Mouse (Mus musculus): ENCODE measurements around the gene Gpr132. TPM values are rescaled to one million over a fixed set of nuclear protein-coding genes. Genes with fewer than 3 reads are reported as not detected.

Gene Gpr132
- total RNA-seq (2014; rRNA removed) (0.09 and 0.47 TPM in 2 replicates), polyA plus RNA-seq (2012; rRNA removed) (0.44 and 0.60 TPM in 2 replicates)

- no peak for DNase-seq (ENCODE audit: extremely low read depth, low read depth, low spot score)
Observed at GRCm38 (mm10) chr12:112868178-112869087, at the start of gene Gpr132. Gene Gpr132 (minus strand): TSS chr12:112868228.

DNA sequence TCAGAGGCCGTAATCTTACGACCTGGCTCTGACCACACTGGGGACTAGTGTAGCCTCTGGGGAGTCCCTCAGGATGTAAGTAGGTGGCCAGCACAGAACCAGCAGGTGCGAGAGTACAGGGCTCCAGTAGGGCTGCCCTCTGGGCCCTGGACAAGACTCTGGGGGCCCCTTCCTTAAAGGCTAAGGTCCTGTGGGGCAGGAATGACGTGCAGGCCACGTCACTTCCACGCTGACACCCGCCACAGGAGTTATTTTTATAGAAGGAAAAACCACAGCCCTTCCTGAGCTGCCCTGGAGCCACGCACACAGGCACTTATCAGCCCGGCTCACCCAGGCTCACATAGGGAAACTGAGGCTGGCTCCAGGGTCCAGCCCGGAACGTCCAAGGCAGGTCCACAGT lies 49.5 kb upstream of the Gpr132 start:
- no peaks in the 10 kb centered on the region for H3K79me2 ChIP-seq (ENCODE audit: control insufficient read depth, insufficient read depth, low read length)
- H3K36me3 ChIP-seq (ENCODE audit: control insufficient read depth, insufficient read depth, low read length), result no peaks in the 10 kb centered on the region
- no peak overlapping the region for H3K27ac ChIP-seq (replicated peaks; ENCODE audit: insufficient read depth, low read depth, low read length)
- no peaks in the 10 kb centered on the region for H3K4me1 ChIP-seq (ENCODE audit: control insufficient read depth, insufficient read depth, low read length)
- H3K9ac ChIP-seq (ENCODE audit: low read depth, low read length), result no peak overlapping the region
- H3K4me3 ChIP-seq (ENCODE audit: insufficient read depth, low read depth, low read length), result no peak overlapping the region
- H3K27me3 ChIP-seq (ENCODE audit: control insufficient read depth, insufficient read depth, low read length), result no peaks in the 10 kb centered on the region
- TF ChIP-seq POLR2A (IDR thresholded peaks at IDR 0.05; ENCODE audit: extremely low read depth, insufficient read depth, low read length) (no peak), CTCF (IDR thresholded peaks at IDR 0.05; ENCODE audit: low read depth, low read length) (no peak)
- WGBS, result 73% methylated on average over 11 of the region's 11 CpGs
- no peak for DNase-seq (ENCODE audit: extremely low read depth, low read depth, low spot score)

More at GRCm38 (mm10) chr12:112868178-112869087, at the start of gene Gpr132:
- TF ChIP-seq POLR2A (IDR thresholded peaks at IDR 0.05; ENCODE audit: extremely low read depth, insufficient read depth, low read length), result no peak
- no peak for TF ChIP-seq CTCF (IDR thresholded peaks at IDR 0.05; ENCODE audit: low read depth, low read length)
- Histone ChIP-seq H3K36me3 (ENCODE audit: control insufficient read depth, insufficient read depth, low read length) (no peaks in the 10 kb centered on the region), H3K79me2 (ENCODE audit: control insufficient read depth, insufficient read depth, low read length) (no peaks in the 10 kb centered on the region), H3K27ac (replicated peaks; ENCODE audit: insufficient read depth, low read depth, low read length) (no peak within 1 kb of the TSS), H3K4me3 (ENCODE audit: insufficient read depth, low read depth, low read length) (no peak within 1 kb of the TSS), H3K9ac (ENCODE audit: low read depth, low read length) (no peak within 1 kb of the TSS), H3K4me1 (ENCODE audit: control insufficient read depth, insufficient read depth, low read length) (no peaks in the 10 kb centered on the region), H3K27me3 (ENCODE audit: control insufficient read depth, insufficient read depth, low read length) (no peaks in the 10 kb centered on the region)
- 68% methylated on average over 13 of the region's 13 CpGs for WGBS

GRCm38 (mm10) chr12:112916698-112917400 lies 48.8 kb upstream of the Gpr132 start:
- no peaks in the 10 kb centered on the region for H3K4me1 ChIP-seq (ENCODE audit: control insufficient read depth, insufficient read depth, low read length)
- H3K4me3 ChIP-seq (ENCODE audit: insufficient read depth, low read depth, low read length), result no peak overlapping the region
- TF ChIP-seq POLR2A (IDR thresholded peaks at IDR 0.05; ENCODE audit: extremely low read depth, insufficient read depth, low read length) (no peak), CTCF (IDR thresholded peaks at IDR 0.05; ENCODE audit: low read depth, low read length) (no peak)
- H3K9ac ChIP-seq (ENCODE audit: low read depth, low read length), result no peak overlapping the region
- no peak for DNase-seq (ENCODE audit: extremely low read depth, low read depth, low spot score)
- no peaks in the 10 kb centered on the region for H3K79me2 ChIP-seq (ENCODE audit: control insufficient read depth, insufficient read depth, low read length)
- H3K27me3 ChIP-seq (ENCODE audit: control insufficient read depth, insufficient read depth, low read length), result no peaks in the 10 kb centered on the region
- WGBS, result 87% methylated on average over 16 of the region's 16 CpGs
- no peaks in the 10 kb centered on the region for H3K36me3 ChIP-seq (ENCODE audit: control insufficient read depth, insufficient read depth, low read length)
- H3K27ac ChIP-seq (replicated peaks; ENCODE audit: insufficient read depth, low read depth, low read length), result no peak overlapping the region

DNA sequence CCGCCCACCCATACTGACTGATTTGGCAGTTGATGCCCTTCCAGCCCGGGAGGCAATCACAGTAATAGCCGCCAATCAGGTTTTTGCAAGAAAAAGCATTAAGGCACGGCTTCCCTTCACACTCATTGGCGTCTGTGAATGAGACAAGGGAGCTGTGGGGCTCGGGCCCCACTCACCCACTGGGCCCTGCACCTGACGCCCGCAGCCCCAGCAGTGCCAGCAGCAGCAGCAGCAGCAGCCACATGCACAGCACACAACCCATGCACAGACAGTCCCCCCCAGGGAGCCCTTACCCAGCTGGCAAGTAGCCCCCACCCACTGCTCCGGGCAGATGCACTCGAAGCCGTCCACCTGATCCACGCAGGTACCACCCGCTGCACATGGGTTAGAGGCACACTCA lies 47.6 kb upstream of the Gpr132 start:
- Histone ChIP-seq H3K9ac (ENCODE audit: low read depth, low read length) (no peak overlapping the region), H3K4me1 (ENCODE audit: control insufficient read depth, insufficient read depth, low read length) (no peaks in the 10 kb centered on the region), H3K27ac (replicated peaks; ENCODE audit: insufficient read depth, low read depth, low read length) (no peak overlapping the region), H3K36me3 (ENCODE audit: control insufficient read depth, insufficient read depth, low read length) (no peaks in the 10 kb centered on the region), H3K27me3 (ENCODE audit: control insufficient read depth, insufficient read depth, low read length) (no peaks in the 10 kb centered on the region), H3K4me3 (ENCODE audit: insufficient read depth, low read depth, low read length) (no peak overlapping the region), H3K79me2 (ENCODE audit: control insufficient read depth, insufficient read depth, low read length) (no peaks in the 10 kb centered on the region)
- DNase-seq (ENCODE audit: extremely low read depth, low read depth, low spot score), result no peak
- TF ChIP-seq CTCF (IDR thresholded peaks at IDR 0.05; ENCODE audit: low read depth, low read length) (no peak), POLR2A (IDR thresholded peaks at IDR 0.05; ENCODE audit: extremely low read depth, insufficient read depth, low read length) (no peak)
- 85% methylated on average over 13 of the region's 13 CpGs for WGBS

DNA sequence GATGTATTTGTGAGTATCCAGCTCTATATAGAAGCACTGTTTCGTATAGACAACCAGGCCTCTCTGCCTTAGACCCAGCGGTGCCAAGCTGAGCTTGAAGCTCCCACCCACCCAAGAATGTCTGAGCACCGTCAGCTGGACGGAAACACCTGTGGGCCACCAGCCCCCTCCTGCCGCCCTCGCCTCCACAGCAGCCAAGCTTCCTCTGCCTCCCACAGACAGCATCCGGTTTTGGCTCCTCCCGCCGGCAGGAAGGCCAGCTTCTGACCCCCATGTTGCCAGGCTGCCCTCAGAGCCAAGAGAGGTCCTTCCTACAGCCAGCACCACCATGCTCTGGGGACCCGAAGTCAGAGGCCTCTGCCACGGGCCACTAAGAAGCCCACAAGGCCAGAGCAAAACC lies 46.5 kb upstream of the Gpr132 start:
- 74% methylated on average over 11 of the region's 11 CpGs for WGBS
- TF ChIP-seq POLR2A (IDR thresholded peaks at IDR 0.05; ENCODE audit: extremely low read depth, insufficient read depth, low read length), result no peak
- TF ChIP-seq CTCF (IDR thresholded peaks at IDR 0.05; ENCODE audit: low read depth, low read length), result no peak
- DNase-seq (ENCODE audit: extremely low read depth, low read depth, low spot score), result no peak

More for the DNA sequence above, 46.5 kb upstream of the Gpr132 start:
- no peaks in the 10 kb centered on the region for H3K4me1 ChIP-seq (ENCODE audit: control insufficient read depth, insufficient read depth, low read length)
- no peak overlapping the region for H3K4me3 ChIP-seq (ENCODE audit: insufficient read depth, low read depth, low read length)
- H3K9ac ChIP-seq (ENCODE audit: low read depth, low read length), result no peak overlapping the region
- H3K27ac ChIP-seq (replicated peaks; ENCODE audit: insufficient read depth, low read depth, low read length), result no peak overlapping the region
- H3K36me3 ChIP-seq (ENCODE audit: control insufficient read depth, insufficient read depth, low read length), result no peaks in the 10 kb centered on the region
- H3K27me3 ChIP-seq (ENCODE audit: control insufficient read depth, insufficient read depth, low read length), result no peaks in the 10 kb centered on the region
- H3K79me2 ChIP-seq (ENCODE audit: control insufficient read depth, insufficient read depth, low read length), result no peaks in the 10 kb centered on the region
